Mouse (Mus musculus) thymus, postnatal 0 days (tissue): Measurements from ENCODE around the gene Tes3-ps. TPM values are rescaled to one million over a fixed set of nuclear protein-coding genes. Genes with fewer than 3 reads are reported as not detected.

Source experiments
- DNase-seq: peaks from one replicate; pipeline ENCODE4 v3.0.0-alpha.2; 2015; ENCODE audit warnings: low spot score
- polyA plus RNA-seq: library from polyadenylated mRNA; unstranded; fragments of >200 nt; fragmentation: Nextera tagmentation; extraction: Ambion mirVana; gene quantifications from 2 replicates; pipeline ENCODE4 v1.2.1, GENCODE M21; 2015

The Tes3-ps gene
- polyA plus RNA-seq: 0.77 and 1.4 TPM in 2 replicates

- DNase-seq: no peak
Observed at GRCm38 (mm10) chr13:49492376-49493368, at the start of gene Tes3-ps. Gene Tes3-ps (plus strand): TSS chr13:49493318.

DNA sequence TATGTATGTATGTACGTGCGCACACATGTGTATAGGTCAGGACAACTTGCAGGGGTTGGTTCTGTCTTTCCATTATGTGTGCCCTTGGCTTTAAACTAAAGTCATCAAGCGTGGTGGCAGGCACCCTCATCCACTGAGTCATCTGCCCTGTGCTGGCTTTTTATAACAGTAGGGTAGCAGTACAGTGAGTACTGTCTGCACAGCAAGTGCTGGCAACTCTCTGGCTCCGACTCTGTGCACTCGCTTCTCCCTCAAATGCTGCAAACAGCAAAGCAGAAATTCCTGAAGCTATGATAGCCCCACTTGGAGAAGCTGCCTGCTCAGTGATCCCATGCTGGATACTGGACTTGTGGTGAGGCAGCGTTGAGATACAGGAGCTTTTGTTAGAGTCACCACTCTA is 48.7 kb upstream of the Tes3-ps start:
- no peak for DNase-seq

DNA sequence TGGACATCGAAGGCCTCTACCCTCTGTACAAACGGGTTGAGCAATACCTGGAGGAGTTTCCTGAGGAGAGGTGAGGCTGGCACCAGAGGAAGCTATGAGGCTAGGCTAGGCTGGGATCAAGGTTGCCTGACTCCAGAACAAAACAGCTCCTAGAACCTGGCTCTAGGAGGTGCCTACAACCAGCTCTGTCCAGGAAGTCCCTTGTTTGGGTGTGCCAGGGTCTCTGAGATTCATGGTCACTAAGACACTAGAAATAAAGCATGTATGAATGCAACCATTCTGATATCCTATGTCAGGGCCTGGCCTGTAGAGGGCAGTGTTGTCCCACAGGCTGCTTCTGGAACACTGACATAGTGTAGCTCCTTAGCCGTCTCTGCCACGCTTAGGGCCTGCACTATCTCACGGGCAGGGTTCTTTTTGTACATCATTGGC is 43.8 kb upstream of the Tes3-ps start:
- DNase-seq: peak; percentile 65

- DNase-seq: no peak
Observed at GRCm38 (mm10) chr13:49460276-49460675, 32.8 kb upstream of the Tes3-ps start.

DNA sequence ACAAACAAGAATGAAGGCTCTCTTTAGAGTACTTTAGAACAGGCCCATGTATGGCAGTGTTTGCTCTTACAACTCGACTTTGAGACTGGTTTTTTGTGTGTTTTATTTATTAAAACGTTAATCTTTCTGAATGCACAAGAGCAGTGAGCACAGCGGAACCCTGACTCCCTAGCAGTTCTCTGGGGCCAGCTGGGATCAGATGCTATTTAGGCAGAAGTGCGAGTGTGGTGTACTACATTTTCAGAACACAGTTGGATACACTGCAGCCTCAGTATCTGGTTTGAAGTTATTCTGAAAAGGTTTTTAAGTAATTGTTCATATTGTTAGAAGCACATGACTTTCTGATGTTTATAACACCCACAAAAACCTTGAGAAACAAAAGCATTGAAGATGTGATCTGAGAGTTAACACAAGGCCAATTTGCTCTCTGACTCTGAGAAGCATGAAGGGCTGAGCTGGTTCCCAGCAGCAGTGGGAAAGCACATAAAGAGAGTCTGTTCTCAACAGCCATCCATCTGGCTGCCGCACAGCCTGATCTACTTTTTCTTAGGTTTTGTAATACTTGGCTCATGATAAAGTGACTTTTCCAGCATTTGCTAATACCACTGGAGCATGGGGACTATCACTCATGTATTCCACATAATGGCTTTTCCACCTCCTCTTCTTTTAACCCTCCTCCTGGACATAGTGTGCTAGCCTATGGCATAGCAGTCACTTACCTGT is 32.3 kb upstream of the Tes3-ps start:
- DNase-seq: no peak

- DNase-seq: no peak
Observed at GRCm38 (mm10) chr13:49461458-49462132, 31.5 kb upstream of the Tes3-ps start.

DNA sequence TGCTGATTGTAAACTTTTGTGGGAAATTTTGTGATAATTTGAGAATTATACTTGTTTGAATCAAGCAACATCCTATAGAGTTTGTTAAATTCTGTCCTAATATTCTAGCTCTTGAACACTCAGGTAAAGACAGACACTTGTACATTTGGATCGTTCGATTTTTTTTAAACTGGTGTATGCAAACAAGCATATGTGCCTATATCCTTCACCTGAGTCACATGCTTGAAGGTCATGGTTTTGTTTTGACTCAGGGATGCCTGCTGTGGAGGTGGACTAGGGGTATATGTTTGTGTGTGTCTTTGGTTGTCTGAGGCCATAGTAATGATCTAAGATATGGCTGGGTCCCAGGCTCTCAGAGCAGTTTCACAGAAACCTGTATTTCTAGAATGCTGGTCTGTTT is 30.2 kb upstream of the Tes3-ps start:
- DNase-seq: no peak

DNA sequence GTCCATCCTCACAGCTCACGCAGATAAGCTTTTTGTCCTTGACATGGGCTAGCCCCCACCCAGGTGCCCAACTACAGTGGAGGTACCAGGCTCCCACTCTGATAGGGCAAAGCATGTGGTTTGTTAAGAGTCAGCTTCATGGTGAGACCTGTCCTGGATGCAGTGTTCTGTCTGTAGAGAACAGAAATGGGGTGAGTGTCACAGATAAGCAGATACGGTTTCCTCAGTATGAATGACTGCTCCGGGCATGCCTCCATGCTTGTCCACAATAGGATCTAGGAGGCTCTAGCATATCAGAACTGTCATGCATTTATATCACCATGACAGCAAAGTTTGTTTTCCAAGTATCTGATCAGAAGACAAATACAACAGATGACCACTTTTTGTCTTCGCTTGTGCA is 27.2 kb upstream of the Tes3-ps start:
- no peak for DNase-seq

DNA sequence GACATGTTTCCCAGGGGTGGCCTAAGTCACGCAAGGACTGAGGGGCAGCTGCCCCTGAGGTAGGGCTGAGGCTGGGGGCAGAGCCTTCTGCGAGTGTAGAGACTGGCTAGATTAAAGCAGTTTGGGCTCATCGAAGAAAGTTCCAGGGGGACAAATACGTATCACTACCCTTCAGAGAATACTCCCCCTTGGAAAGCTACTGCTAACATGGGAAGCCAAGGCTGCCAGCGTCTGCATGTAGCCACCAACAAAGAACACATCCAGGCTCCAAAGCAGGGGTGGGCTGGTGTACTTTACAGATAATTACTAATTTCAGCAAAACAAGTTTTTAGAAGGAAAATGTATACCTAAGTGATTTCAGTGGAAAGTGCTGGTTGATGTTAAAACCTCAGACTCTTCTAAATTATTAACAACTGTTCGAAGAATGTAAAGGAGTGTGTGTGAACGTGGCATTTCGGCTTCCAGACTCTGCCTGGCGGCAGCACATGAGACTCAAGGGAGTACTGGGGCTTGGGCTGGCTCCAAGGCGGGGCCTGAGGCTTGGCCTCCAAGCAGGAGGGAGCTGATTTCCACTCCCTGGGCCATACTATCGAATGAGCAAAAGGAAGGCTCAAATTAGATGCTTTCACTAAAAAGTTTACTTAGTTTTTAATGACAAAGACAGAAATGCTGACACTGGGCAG is 26.6 kb upstream of the Tes3-ps start:
- no peak for DNase-seq

- no peak for DNase-seq
Observed at GRCm38 (mm10) chr13:49467585-49467984, 25.5 kb upstream of the Tes3-ps start.

DNA sequence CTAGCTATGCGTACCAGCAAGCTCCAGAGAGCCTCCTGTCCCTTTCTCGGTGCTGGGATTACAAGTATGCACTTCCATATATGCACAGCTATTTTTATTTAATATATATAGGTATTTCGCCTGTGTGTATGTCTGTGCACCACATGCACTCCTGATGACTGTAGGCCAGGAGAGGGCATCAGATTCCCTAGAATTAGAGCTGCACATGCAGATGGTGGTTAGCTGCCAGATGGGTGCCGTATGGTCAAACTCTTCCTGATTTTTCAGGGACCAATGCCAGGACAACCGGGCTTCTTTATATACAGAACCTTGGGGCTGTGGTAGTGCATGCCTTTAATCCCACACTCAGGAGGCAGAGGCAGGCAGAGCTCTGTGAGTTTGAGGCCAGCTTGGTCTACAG is 24.1 kb upstream of the Tes3-ps start:
- DNase-seq: no peak

GRCm38 (mm10) chr13:49470319-49470718 is 22.8 kb upstream of the Tes3-ps start:
- no peak for DNase-seq

- no peak for DNase-seq
Observed at GRCm38 (mm10) chr13:49470806-49471205, 22.3 kb upstream of the Tes3-ps start.

- DNase-seq: no peak
Observed at GRCm38 (mm10) chr13:49471981-49472675, 21.0 kb upstream of the Tes3-ps start.

DNA sequence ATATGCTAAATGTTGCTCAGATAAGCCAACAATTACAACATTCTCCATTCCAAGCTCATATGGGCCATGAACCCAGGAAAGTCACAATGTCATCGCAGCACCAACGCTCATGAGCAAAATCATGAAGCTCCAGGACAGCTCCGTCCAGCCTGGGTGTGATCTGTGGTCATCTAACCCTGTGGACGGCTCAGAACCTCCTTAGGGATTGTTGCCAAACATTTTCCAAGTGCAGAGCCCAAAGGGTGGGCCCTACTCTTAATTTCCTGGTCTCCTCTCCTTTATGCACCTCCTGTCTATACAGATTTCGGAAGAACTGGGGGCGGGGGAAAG is 20.5 kb upstream of the Tes3-ps start:
- no peak for DNase-seq

GRCm38 (mm10) chr13:49477887-49478286 is 15.2 kb upstream of the Tes3-ps start:
- no peak for DNase-seq

DNA sequence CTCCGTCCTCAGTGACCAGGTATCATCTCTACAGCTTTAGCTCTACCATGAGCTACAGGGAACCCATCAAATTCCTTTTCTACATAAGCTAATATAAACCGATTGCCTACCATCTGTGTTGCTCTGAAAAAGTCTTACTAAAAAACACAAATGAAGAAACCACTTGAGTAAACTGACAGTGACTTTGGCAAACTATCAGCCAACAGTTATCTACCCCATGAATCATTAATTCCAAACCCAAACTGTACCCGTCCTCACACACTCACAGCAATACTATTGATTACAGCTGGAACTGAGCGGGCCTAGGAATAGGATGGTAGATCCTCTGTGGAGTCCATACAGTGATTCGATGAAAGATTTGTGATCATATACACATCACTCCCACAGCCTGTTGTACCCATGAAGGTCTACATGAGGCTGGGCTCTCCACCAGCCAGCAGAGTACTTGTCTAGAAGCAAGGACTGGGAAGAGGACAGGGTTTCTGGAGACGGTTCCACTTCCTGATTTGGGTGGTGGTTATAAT is 14.2 kb upstream of the Tes3-ps start:
- DNase-seq: no peak

GRCm38 (mm10) chr13:49479399-49479798 is 13.7 kb upstream of the Tes3-ps start:
- no peak for DNase-seq

GRCm38 (mm10) chr13:49480057-49480456 is 13.1 kb upstream of the Tes3-ps start:
- DNase-seq: no peak

GRCm38 (mm10) chr13:49480551-49480950 is 12.6 kb upstream of the Tes3-ps start:
- no peak for DNase-seq
